Mouse (Mus musculus) cortical plate, adult 2 months (tissue): ENCODE measurements around the gene Psma7.

Source experiments
- CTCF ChIP-seq: fragments of 200-500 bp; IDR thresholded peaks from 2 replicates; pipeline ENCODE4 v1.5.1; 2011; ENCODE audit warnings: mild to moderate bottlenecking, control low read depth, low read length; ENCODE audit not compliant: insufficient read depth; ENCODE audit errors: extremely low read depth
- POLR2A ChIP-seq: fragments of 200-500 bp; IDR thresholded peaks from 2 replicates; pipeline ENCODE4 v1.6.1; 2011; ENCODE audit warnings: mild to moderate bottlenecking, low read length, control low read depth; ENCODE audit not compliant: insufficient read depth; ENCODE audit errors: extremely low read depth

DNA sequence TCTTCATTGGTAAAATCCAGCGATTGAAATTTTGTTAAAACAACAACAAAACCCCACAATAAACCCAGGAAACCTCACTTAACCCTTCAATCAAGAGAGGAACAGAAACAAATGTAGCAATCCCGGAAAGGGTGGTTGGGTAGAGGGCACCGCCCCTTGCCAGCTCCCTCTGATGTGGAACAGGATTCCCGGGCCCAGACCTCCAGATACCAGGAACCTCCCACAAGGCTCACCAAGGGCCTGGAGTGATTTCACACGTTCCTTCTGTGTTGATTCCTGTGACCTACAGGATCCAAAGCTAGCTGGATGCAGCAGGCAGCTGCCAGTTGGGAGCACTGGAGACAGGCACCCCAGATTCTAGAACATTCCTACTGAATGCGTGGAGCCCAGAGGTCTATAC lies 1.8 kb downstream of the Psma7 start:
- TF ChIP-seq POLR2A (no peak), CTCF (no peak)
